Mouse (Mus musculus) lung, postnatal 25 days (tissue): ENCODE data around the gene Wasf2.

ENCODE experiments used
- DNase-seq: peaks from one replicate; pipeline ENCODE4 v3.0.0; 2022; ENCODE audit warnings: low spot score

The Wasf2 gene

DNA sequence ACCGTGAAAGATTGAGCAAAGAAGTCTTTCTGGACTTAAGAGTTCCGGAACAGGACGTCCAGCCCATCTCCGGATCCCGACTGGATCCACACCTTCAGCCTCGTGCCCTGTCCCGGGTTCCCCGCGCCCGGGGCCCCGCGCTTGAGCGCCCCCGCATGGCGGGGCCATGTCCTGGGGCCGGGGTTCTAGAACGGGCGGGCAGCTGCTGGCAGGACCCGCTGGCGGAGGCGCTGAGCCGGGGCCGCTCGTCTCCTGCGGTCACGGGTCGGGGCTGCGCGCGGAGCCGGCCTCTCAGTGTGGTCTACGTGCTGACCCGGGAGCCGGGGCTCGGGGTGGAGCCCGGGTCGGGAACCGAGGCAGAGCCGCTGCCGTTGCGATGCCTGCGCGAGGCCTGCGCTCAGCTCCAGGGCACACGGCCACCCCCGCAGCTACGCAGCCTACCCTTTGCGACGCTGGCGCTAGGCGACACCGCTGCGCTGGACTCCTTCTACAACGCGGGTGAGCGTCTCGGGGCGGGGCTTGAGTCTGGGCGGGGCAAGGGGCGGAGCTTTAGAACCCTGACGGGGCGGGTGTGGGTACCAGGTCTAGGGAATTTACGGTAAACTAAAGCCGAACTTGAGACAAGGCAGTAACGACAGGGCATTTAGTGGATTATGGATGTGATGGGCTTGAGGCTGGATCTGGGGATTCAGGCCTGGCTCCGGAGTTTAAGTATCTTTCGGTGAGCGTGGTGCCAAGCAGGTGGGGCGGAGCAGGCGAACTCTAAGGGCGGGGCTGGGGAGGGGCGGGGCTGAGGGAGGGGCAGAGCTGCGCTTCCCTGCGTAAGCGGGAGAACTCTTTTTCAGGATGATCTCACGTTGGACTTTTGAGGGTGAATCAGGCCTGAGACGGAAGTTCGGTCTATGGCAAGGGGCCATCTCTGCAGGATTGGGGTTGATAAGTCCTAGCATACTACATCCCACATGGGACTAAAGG, 110.9 kb downstream of the Wasf2 start:
- peak; percentile 88 for DNase-seq

DNA sequence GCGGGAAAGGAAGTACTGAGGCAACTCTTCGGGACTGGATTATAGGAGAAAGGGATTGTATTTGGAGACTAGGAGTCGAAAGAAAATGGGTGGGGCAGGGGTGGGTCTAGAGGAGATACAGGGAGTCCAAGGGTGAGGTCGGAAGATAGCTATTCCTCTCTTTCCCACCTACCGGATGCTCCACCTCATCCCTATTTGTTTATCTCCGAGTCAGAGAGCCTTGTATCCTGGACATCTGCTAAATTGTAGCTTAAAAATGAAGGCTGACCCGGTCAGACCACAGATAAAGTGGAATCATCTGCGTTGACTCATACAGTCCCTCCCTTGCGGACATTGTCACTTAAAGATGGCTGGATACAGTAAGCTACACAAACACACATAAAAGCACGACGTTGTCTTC, 111.6 kb downstream of the Wasf2 start:
- DNase-seq, result peak; percentile 40

DNA sequence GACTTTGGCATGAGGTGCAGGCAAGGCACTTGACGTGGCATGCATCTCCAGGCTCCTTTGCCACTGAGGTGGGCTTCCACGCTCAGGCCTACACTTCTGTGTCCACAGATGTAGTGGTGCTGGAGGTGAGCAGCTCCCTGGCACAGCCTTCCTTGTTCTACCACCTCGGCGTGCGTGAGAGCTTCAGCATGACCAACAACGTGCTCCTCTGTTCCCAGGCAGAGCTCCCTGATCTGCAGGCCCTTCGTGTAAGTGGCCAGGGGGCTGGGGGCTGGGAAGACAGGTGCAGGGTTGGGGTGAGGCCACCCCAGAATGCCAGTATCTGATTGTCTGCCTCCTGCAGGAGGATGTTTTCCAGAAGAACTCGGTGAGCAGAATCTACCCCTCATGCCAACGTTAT, 112.4 kb downstream of the Wasf2 start:
- no peak for DNase-seq

DNA sequence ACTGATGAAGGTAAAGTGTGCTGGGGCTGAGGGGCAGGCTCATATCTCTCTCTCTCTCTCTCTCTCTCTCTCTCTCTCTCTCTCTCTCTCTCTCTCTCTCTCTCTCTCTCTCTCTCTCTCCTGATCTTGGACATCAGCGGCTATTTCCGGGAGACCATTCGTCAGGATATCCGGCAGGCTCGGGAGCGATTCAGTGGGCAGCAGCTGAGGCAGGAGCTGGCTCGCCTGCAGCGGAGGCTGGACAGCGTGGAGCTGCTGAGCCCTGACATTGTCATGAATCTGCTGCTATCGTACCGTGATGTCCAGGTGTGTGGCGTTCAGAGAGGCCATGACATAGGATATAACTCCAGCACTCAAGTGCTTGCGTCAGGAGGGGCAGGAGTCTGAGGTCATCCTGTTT, 113.2 kb downstream of the Wasf2 start:
- peak; percentile 35 for DNase-seq

DNA sequence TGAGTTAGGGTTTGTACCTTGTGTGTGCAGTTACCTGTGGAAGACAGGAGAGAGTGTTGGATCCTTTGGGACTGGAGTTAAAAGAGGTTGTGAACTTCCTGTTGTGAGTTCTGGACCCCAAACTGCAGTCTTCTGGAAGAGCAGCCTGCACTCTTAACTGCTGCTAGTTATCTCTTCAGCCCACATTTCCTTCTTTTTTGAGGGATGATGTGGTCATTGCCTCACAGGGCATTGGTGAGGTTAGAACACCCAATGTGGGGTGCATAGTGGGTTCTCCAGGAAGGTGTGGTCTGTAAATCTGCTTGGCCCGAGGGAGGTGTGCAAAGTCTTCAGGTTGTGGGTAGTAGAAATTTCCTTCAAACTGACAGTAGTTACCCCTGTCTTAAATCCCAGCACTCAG, 114.0 kb downstream of the Wasf2 start:
- DNase-seq, result no peak

DNA sequence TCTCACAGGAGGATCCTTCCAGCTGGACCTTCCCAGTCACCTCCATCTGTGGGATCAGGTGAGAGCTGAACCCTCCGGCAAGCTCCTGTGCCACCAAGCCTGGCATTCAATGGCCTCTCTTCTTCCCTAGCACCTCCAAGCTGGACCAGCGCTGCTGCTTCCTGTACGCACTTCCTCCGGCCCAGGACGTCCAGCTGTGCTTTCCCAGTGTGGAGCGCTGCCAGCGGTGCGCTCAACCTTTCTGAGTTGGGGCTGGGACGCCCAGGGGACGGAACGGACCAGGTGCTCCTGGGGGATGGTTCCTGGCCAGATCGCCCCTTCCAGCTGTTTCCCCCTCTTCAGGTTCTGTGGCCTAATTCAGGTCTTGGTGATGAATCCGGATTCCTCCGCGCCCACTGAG, 116.8 kb downstream of the Wasf2 start:
- peak; percentile 66 for DNase-seq

DNA sequence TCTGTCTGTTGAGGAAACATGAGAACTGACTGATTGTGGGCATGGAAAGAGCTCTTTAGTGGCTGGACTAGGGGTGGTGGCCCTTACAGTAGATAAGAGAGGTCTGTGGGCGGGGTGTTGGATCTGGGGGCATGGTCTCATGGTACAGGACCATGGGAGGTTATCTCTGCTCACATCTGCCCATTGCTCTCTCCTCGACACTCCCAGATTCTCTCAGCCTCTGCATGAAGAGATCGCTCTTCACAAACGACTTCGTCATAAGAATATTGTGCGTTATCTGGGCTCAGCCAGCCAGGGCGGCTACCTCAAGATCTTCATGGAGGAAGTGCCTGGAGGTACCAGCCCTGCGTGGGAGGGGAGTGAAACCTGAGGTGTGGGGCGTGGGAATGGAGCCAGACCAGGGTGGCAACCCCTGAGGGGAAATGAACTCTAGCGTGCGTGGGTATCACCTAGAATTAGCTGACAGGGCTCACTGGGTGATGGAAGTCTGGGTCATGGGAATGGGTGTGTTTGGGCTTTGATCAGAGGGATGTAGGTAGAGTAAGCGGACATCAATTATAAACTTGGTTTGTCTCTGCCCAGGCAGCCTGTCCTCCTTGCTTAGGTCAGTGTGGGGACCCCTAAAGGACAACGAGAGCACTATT, 117.6 kb downstream of the Wasf2 start:
- no peak for DNase-seq
